Mouse (Mus musculus) thymus, adult 18-20 months (tissue): ENCODE data around the gene Dusp8.

ENCODE experiments used
- DNase-seq, 2 experiments: peaks; one replicate each; pipeline ENCODE4 v3.0.0; 2022; ENCODE audit warnings: mixed read lengths in 2 of 2

The Dusp8 gene

GRCm38 (mm10) chr7:142084820-142085219 lies 10.8 kb downstream of the Dusp8 start:
- no peak for DNase-seq

- no peak for DNase-seq
Measured at GRCm38 (mm10) chr7:142084395-142084794, 11.2 kb downstream of the Dusp8 start.

DNA sequence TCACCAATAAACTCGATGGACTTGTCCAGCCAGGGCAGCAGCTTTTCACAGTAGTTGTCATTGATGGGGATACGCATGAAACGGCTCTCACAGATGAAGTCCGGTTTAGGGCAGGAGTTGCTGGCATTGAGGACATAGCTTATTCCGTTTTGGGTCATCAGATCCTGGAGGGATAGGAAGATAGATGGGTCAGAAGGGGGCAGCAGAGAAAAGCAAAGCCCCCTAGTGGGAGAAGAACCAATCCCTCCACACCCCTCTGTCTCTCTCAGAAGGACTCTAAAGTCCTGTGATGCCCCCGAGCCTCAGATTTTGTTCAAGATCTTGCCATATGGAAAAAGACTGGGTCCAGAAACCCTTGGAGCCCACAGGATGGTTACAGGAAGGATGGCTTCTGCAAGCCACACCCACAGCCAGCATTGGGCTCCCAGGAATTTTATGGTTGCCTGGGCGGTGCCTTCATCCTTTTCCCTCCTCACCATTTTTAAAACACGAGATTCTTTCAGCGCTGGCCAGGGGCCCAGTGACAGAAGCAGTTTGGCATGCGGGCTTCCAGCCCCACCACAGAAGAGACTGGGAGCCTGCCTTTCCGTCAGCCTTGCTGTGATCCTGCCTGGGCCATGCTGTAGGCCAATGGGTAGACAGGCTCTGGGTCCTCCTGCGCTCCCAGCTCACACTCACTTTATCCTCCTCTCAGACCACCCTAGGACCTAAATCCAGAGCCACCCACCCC lies 11.9 kb downstream of the Dusp8 start:
- DNase-seq: no peak

DNA sequence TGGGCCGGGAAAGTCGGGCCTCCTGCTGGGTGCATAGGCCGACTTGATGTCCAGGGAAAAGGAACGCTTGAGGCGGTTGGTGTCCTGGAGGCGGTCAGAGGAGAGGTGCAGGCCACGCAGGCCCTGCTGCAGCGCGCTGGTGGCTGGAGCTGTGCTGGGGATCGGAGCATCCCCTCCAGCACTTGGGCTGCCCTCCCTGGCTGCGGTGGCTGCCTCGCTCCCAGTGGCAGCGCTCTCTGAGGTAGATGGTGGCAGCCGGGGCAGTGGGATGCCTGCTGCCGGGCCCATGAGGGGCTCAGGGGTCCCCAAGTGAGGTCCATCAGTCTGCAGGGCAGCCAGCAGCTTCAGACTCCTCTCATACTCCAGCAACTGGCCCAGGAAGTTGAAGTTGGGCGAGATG lies 13.0 kb downstream of the Dusp8 start:
- DNase-seq: no peak

GRCm38 (mm10) chr7:142082179-142082578 lies 13.5 kb downstream of the Dusp8 start:
- no peak for DNase-seq

GRCm38 (mm10) chr7:142081736-142082135 lies 13.9 kb downstream of the Dusp8 start:
- no peak for DNase-seq

GRCm38 (mm10) chr7:142080876-142081275 lies 14.8 kb downstream of the Dusp8 start:
- DNase-seq: no peak

DNA sequence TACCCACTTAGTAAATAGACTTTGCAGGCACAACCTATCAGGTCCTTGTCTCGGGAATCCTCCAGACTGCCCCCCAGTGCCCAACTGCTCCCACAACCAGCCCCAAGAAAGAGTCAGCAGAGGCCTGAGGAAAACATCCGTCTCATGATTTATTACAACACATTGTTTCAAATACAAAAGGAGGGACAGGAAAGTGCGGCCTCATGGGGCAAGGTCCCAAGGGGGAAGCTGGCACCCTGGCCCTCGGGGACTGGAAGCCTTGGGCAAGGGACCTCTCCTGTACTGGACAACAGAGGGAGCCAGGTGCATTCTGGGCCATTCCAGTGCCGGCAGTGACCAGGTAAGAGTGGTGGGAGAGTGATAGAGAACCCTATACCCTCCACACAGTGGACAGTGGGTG lies 16.3 kb downstream of the Dusp8 start:
- DNase-seq: no peak

GRCm38 (mm10) chr7:142077138-142077537 lies 18.5 kb downstream of the Dusp8 start:
- no peak for DNase-seq

- no peak for DNase-seq
Measured at GRCm38 (mm10) chr7:142074146-142074886, 21.3 kb downstream of the Dusp8 start.

GRCm38 (mm10) chr7:142071717-142072116 lies 23.9 kb downstream of the Dusp8 start:
- DNase-seq: no peak

DNA sequence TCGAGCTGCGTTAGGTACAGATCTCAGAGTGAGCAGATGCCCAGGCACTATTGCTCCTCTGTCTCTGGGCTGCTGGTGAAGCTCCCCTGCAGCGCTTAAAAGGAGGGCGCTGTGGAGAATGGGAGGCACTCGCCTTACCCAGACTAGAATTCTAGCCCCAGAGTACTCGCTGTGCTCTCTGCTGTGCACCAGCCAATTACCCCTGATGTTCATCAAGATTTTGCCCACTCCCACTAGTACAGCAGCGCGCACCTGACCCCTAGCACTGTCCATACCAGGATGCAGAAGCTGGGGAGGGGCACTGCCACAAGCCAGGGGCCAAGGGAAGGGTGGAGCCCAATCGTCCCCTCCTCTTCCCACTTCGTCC lies 24.4 kb downstream of the Dusp8 start:
- DNase-seq: no peak

GRCm38 (mm10) chr7:142070458-142071211 lies 25.0 kb downstream of the Dusp8 start:
- DNase-seq: peak in 1 of 2 experiments; percentile 14

DNA sequence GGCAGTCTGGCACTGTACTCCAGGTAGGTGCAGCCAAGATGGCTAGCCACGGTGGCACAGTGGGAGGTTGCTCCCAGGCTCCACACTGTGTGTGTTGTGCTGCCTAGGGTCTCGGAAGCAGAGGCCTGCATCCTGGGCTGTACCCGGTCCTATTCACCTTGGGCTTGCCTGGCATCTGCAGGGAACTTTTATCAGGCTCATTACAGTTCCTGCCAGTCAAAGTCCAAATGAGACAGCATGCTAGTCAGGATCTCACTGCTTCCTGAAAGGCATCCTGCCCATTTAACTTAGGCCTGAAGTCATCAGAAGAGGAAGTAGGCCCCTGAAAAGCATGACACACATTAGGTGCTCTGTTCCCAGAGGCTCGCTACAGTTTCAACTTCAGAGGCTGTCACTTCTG lies 27.2 kb downstream of the Dusp8 start:
- no peak for DNase-seq

DNA sequence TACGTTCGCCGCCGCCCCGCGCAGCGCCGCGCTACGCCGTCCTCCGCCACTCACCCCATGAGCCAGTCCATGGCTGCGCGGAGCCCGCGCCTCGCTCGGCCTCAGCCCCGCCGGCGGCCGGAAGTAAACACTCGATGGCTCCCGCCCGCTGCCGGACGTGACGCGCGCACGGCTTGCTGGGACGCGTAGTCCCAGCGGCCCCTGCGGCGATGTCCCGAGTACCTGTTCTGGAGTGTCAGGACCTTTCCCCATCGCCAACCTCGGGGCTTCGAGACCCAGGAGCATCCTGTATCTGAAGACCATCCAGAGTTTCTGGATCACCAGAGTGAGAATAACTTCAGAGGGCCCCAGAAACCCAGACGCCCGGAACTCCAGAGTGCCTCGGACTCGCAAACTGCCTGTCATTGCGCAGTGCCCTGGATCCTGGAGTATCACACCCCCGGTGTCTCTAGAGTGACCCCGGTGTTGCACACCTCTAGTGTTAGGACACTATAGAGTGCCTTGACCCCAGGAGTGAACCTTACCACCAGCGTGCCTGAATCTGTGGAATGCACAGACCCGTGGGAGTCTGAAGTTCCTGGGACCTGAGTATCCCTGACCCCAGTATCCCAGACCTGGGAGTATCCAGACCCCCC lies 34.6 kb downstream of the Dusp8 start, which contains the start of gene Mob2:
Gene Mob2 (minus strand): TSS at position 135 of the 635 bp plus-strand sequence.
- DNase-seq: peak; percentile 74 to 75

DNA sequence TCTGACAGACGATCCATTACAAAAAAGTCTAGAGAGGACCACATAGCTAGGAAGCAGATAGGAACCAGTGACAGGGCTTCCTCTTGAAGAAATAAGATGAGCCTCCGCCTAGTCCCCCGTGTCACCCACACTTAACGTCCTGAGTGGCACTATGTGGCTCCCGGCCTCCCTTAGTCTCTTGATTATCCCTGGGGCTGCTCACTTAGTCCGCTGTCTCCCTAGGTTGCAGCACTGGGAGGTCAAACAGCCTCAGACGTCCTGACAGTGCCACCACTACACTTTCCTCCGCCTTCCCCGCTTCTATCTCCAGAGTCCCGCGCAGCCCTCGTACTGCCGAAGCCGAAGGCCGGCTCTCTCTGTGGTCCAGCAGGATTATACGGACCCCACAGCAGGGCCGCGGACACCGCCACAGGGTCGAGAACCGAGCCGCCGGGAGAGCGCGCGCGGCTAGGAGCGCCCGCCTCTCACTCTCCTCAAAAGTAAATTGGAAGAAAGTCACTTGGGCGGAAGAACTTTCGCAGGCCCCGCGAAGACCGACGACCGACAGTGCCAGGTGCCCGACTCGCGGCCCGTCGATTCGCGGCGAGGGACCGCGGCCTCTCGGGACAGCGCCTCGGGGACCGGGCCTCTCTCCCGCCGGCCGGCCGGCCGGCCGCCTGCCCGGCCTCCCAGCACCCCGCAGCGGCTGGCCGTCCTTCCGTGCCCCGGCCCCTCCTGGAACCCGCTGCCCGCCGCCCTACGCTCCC lies 35.3 kb downstream of the Dusp8 start:
- DNase-seq: peak; percentile 18 to 22

DNA sequence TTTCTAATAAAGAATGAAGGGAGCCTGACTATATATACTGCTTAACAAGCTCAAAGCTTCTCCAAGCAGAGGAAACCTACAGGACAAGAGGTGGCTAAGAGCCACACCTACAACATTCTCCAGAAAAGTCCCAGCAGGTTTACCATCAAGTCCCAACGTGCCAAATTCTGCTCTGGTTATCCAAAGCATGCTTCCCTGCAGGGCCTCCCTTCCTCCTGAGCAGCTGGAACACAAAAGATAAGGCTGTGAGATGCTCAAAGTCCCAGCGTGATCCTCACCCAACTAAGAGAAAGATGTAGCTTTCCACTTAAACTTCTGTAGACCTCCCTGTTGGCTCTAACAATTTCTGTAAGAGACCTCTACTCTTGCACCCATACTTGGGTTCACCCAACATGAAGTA lies 36.6 kb downstream of the Dusp8 start:
- no peak for DNase-seq

DNA sequence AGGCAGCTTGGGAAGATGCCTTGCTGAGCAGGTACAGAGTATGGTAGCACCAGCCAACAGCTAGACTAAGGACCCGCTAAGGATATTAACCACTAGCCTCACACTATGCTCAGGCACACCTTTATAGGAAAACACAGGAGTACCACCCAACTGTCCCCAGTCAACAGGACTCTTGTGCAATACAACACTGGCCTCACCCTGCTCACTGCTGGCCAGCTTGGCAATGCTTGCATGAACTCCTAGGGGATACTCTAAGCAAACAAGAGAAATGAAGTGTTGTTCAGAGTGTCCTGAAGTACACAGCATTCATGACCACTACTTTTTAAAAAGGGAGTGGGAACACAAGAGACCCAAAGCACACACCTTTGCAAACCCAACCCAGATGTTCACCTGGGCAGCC lies 38.5 kb downstream of the Dusp8 start:
- DNase-seq: no peak

DNA sequence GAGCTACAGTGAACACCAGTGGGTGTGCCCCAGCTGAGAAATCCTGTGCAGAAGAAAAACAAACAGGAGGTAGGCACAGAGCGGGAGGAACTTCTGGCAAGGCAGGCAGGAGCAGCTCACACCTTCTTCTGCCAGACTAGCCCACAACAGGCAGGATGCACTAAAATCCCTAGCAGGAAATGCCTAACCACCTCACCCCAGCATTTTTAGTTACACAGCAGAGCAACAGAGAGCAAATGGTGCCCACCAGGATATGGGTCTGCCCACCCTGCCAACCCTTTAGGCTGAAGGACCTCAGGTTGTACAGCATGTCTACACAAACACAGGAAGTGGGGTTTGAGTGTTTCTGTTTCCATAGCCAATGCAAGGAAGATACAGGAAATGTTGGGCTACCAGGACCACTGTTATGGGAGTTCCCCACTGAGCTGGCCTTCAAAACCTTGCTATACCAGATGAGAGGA lies 39.0 kb downstream of the Dusp8 start:
- peak in 1 of 2 experiments; percentile 10 for DNase-seq

DNA sequence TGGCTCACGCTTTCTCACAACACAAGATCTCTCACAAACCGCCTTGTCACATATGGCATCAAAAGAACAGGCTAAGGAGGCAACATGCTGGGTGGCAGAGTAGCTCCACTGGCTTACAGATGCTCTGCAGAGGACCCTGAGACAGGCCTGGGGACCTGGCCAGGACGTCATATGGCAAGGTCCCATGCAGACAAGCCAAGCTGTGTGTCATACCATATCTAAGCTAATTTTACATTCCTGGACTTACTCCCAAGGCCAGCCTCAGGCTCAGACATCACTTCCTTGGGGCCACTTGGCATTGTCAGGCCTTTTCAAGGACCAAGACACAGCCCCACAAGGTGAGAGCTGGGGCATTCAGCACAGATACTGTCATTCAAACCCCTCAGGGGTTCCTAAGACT lies 40.2 kb downstream of the Dusp8 start:
- no peak for DNase-seq

GRCm38 (mm10) chr7:142050536-142050935 lies 45.1 kb downstream of the Dusp8 start:
- DNase-seq: no peak

GRCm38 (mm10) chr7:142045932-142046331 lies 49.7 kb downstream of the Dusp8 start:
- no peak for DNase-seq
